Mouse (Mus musculus) testis, adult 2 months (tissue): ENCODE data around the gene Adgrl2. TPM values are rescaled to one million over a fixed set of nuclear protein-coding genes. Genes with fewer than 3 reads are reported as not detected.

Source experiments
- H3K27ac ChIP-seq: fragments of 200-500 bp; 2 replicates; pipeline ENCODE4 v1.5.1; 2012; ENCODE audit warnings: low read depth, low read length; ENCODE audit not compliant: control insufficient read depth, insufficient read depth
- H3K27me3 ChIP-seq: fragments of 200-500 bp; 2 replicates; pipeline ENCODE4 v1.6.1; 2012; ENCODE audit warnings: mild to moderate bottlenecking, low read length, moderate library complexity; ENCODE audit not compliant: control insufficient read depth, insufficient read depth
- H3K36me3 ChIP-seq: fragments of 200-500 bp; 2 replicates; pipeline ENCODE4 v1.6.1; 2012; ENCODE audit warnings: mild to moderate bottlenecking, low read length; ENCODE audit not compliant: control insufficient read depth, insufficient read depth
- H3K4me1 ChIP-seq: fragments of 200-500 bp; 2 replicates; pipeline ENCODE4 v1.6.1; 2012; ENCODE audit warnings: low read length; ENCODE audit not compliant: control insufficient read depth, insufficient read depth
- H3K4me3 ChIP-seq: fragments of 200-500 bp; 2 replicates; pipeline ENCODE4 v1.5.1; 2012; ENCODE audit warnings: low read depth, mild to moderate bottlenecking, low read length, moderate library complexity, mixed read lengths; ENCODE audit not compliant: control insufficient read depth
- CTCF ChIP-seq: fragments of 200-500 bp; IDR thresholded peaks from 2 replicates; pipeline ENCODE4 v1.5.1; 2012; ENCODE audit warnings: low read depth, mild to moderate bottlenecking, inconsistent platforms, low read length, moderate library complexity; ENCODE audit not compliant: control insufficient read depth, insufficient read depth, insufficient replicate concordance
- POLR2A ChIP-seq: fragments of 200-500 bp; IDR thresholded peaks from 2 replicates; pipeline ENCODE4 v1.6.1; 2012; ENCODE audit warnings: low read depth, mild to moderate bottlenecking, inconsistent platforms, low read length, moderate library complexity; ENCODE audit not compliant: control insufficient read depth
- polyA plus RNA-seq: library from polyadenylated mRNA; depleted of rRNA; stranded (reverse); fragments of >200 nt; gene quantifications from 2 replicates; pipeline ENCODE4 v1.2.3, GENCODE M21; 2012

Gene Adgrl2
- polyA plus RNA-seq, 1 experiment: 12.9 TPM

GRCm38 (mm10) chr3:148793286-148793913 lies 197.0 kb downstream of the Adgrl2 start:
- Histone ChIP-seq H3K27me3 (no peaks in the 10 kb centered on the region), H3K4me3 (no peak overlapping the region), H3K27ac (no peak overlapping the region), H3K36me3 (no peaks in the 10 kb centered on the region), H3K4me1 (no peaks in the 10 kb centered on the region)
- TF ChIP-seq POLR2A (no peak), CTCF (no peak)

DNA sequence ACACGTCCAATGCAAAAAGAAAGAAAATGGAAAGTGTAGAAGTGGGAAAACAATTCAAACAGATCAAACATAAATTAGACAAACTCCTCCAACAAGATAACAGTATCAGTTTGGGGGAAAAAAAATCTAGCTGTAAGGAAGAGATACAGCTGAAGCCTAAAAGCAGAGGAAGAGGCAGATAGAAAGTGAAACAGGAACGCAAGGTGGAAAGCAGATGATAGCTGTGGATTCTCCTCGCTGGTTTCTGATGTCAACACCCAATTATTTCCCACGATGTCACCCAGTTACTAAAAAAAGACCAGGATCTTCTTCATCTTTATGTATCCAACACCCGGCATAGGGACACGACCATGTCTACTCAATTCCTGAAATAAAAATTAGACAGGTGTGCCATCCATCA lies 220.0 kb downstream of the Adgrl2 start:
- Histone ChIP-seq H3K4me3 (no peak overlapping the region), H3K27me3 (no peaks in the 10 kb centered on the region), H3K4me1 (no peaks in the 10 kb centered on the region), H3K27ac (no peak overlapping the region), H3K36me3 (no peaks in the 10 kb centered on the region)
- no peak for TF ChIP-seq CTCF
- TF ChIP-seq POLR2A: no peak
